Mouse (Mus musculus): ENCODE measurements around the gene Prss41. TPM values are rescaled to one million over a fixed set of nuclear protein-coding genes. Genes with fewer than 3 reads are reported as not detected.

Prss41 gene
- polyA plus RNA-seq, 1 experiment = 0.05 TPM

- Histone ChIP-seq H3K79me2 (ENCODE audit: control insufficient read depth, insufficient read depth) (peaks cover 28% of the 10 kb centered on the region), H3K27me3 (ENCODE audit: control insufficient read depth, insufficient read depth, insufficient read length) (no peaks in the 10 kb centered on the region), H3ac (ENCODE audit: control insufficient read depth, insufficient read length) (peak within 1 kb of the TSS; percentile 72), H3K4me3 (peak within 1 kb of the TSS; percentile 77), H3K36me3 (ENCODE audit: control insufficient read depth, insufficient read depth) (peaks cover 23% of the 10 kb centered on the region), H3K4me2 (ENCODE audit: low read depth) (peak within 1 kb of the TSS; percentile 87)
- TF ChIP-seq CEBPB (IDR thresholded peaks at IDR 0.05; ENCODE audit: insufficient read depth, poor library complexity, severe bottlenecking) = no peak
- no peak for TF ChIP-seq REST (IDR thresholded peaks at IDR 0.05; ENCODE audit: insufficient read depth, insufficient read length)
- TF ChIP-seq MYOD1 (IDR thresholded peaks at IDR 0.05; ENCODE audit: control insufficient read depth in 1 of 3, insufficient read length in 2 of 3, low read depth in 2 of 3) = no peak
- TF ChIP-seq SRF (IDR thresholded peaks at IDR 0.05; ENCODE audit: control insufficient read depth, insufficient read length, low read depth) = no peak
- TF ChIP-seq MAX (IDR thresholded peaks at IDR 0.05; ENCODE audit: low read depth) = no peak
- TF ChIP-seq TCF12 (IDR thresholded peaks at IDR 0.05; ENCODE audit: insufficient read depth, poor library complexity, severe bottlenecking) = no peak
- peak; percentile 51 for TF ChIP-seq POLR2A (IDR thresholded peaks at IDR 0.05; ENCODE audit: insufficient read length, low read depth)
- TF ChIP-seq POLR2AphosphoS2 (IDR thresholded peaks at IDR 0.05; ENCODE audit: insufficient read length, low read depth) = no peak
- TF ChIP-seq TCF3 (IDR thresholded peaks at IDR 0.05; ENCODE audit: insufficient read length, low read depth) = no peak
These were observed 14.8 kb downstream of the Prss41 start, which contains the start of gene Elob for GRCm38 (mm10) chr17:23829064-23829619. Gene Elob, minus strand, starts transcription at chr17:23829136.

DNA sequence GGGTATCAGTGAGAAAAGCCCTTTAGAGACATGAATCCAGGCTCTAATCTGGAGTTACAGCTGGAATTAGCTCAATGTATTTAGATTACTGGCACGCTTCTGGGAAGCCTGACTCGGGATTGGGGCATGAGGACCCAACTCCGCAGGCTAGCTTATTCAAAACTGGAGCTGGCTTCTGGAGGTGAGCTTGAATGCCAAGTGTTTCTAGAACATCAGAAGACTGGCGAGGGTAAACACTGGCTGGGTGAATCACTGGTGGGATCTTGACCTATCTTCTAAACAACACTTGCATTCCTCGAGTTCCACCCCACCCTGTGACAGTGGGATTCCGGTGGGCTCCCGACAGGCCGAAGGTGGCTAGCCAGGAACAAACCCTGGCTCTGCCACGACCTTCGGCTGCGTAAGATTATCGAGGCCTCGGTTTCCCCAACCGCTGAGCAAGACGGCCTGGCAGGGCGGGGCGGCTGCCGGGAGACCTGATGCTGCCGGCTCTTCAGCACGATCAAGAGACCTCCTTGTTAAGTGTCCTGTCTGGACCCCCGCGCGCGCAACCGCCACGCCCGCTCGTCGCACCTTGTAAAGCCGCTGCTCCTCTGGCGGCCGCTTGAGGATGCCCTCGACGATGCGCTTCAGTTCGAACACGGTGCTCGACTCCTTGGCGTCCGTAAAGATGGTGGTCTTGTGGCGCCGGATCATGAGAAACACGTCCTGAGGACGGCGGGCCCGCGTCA is 15.5 kb downstream of the Prss41 start:
- no peak for TF ChIP-seq TCF12 (IDR thresholded peaks at IDR 0.05; ENCODE audit: insufficient read depth, poor library complexity, severe bottlenecking)
- peak; percentile 68 for TF ChIP-seq POLR2AphosphoS2 (IDR thresholded peaks at IDR 0.05; ENCODE audit: insufficient read length, low read depth)
- peak; percentile 5 for TF ChIP-seq POLR2A (IDR thresholded peaks at IDR 0.05; ENCODE audit: insufficient read length, low read depth)
- no peak for TF ChIP-seq E2F4 (IDR thresholded peaks at IDR 0.05; ENCODE audit: insufficient read depth)
- TF ChIP-seq REST (IDR thresholded peaks at IDR 0.05; ENCODE audit: insufficient read depth, insufficient read length) = no peak
- peak overlapping the region; percentile 77 for H3K4me3 ChIP-seq
- H3K79me2 ChIP-seq (ENCODE audit: control insufficient read depth, insufficient read depth) = peaks cover 28% of the 10 kb centered on the region
- H3K36me3 ChIP-seq (ENCODE audit: control insufficient read depth, insufficient read depth) = peaks cover 30% of the 10 kb centered on the region
- peak overlapping the region; percentile 87 for H3K4me2 ChIP-seq (ENCODE audit: low read depth)
- peak overlapping the region; percentile 72 for H3ac ChIP-seq (ENCODE audit: control insufficient read depth, insufficient read length)
- no peaks in the 10 kb centered on the region for H3K27me3 ChIP-seq (ENCODE audit: control insufficient read depth, insufficient read depth, insufficient read length)

- no peaks in the 10 kb centered on the region for H3K27me3 ChIP-seq (ENCODE audit: control insufficient read depth, insufficient read depth, insufficient read length)
These were observed 18.4 kb downstream of the Prss41 start for GRCm38 (mm10) chr17:23825591-23825990.

DNA sequence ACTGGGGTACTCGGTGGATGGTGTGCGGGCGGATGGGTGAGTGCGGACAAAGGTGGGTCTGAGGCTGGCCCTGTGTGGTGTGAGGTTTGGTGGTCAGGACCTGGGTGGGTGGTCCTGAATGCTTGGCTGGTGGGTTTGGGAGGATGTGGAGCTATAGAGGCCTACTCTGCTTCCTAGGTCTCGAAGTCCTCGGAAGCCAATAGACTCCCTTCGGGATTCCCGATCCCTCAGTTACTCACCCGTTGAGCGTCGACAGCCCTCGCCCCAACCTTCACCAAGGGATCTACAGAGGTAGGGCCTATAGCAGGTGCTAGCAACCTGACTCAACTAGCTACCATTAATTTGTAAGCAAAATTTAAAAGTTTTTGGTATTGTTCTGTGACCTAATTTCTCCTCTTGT is 20.4 kb downstream of the Prss41 start:
- H3K79me2 ChIP-seq (ENCODE audit: control insufficient read depth, insufficient read depth) = peaks cover 38% of the 10 kb centered on the region
- H3K4me3 ChIP-seq = no peak overlapping the region
- TF ChIP-seq CEBPB (IDR thresholded peaks at IDR 0.05; ENCODE audit: insufficient read depth, poor library complexity, severe bottlenecking) (no peak), POLR2AphosphoS2 (IDR thresholded peaks at IDR 0.05; ENCODE audit: insufficient read length, low read depth) (peak; percentile 89)

More at GRCm38 (mm10) chr17:23825591-23825990, 18.4 kb downstream of the Prss41 start:
- Histone ChIP-seq H3K4me3 (no peak overlapping the region), H3K79me2 (ENCODE audit: control insufficient read depth, insufficient read depth) (peaks cover 33% of the 10 kb centered on the region), H3ac (ENCODE audit: control insufficient read depth, insufficient read length) (no peak overlapping the region), H3K36me3 (ENCODE audit: control insufficient read depth, insufficient read depth) (peaks cover 48% of the 10 kb centered on the region), H3K4me2 (ENCODE audit: low read depth) (no peak overlapping the region)
- TF ChIP-seq POLR2AphosphoS2 (IDR thresholded peaks at IDR 0.05; ENCODE audit: insufficient read length, low read depth) (peak; percentile 19), MAX (IDR thresholded peaks at IDR 0.05; ENCODE audit: low read depth) (no peak)

DNA sequence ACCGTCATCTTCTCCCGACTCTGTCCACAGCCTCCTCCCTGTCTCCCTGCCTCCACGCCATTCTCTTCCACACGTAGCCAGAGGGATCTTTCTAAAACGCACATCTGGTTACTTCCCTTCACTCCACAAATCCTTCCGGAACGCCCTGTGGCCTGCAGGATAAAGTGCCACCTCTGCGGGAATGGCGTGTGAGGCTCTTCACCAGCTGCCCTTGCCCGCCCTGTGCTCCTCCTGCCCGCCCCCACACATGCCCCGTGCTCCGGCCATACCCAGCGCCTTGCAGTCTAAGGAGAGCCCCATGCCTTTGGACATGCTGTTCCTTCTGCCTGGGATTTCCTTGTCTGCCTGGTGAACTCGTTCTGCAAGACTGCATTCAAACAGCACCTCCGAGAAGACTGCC is 21.0 kb downstream of the Prss41 start:
- peak in 1 of 3 experiments; percentile 36 for TF ChIP-seq MYOD1 (IDR thresholded peaks at IDR 0.05; ENCODE audit: control insufficient read depth in 1 of 3, insufficient read length in 2 of 3, low read depth in 2 of 3)
- no peak for TF ChIP-seq E2F4 (IDR thresholded peaks at IDR 0.05; ENCODE audit: insufficient read depth)
- TF ChIP-seq TCF3 (IDR thresholded peaks at IDR 0.05; ENCODE audit: insufficient read length, low read depth) = no peak
- TF ChIP-seq POLR2A (IDR thresholded peaks at IDR 0.05; ENCODE audit: insufficient read length, low read depth) = peak; percentile 21
- peak; percentile 60 for TF ChIP-seq POLR2AphosphoS2 (IDR thresholded peaks at IDR 0.05; ENCODE audit: insufficient read length, low read depth)
- no peak for TF ChIP-seq MAX (IDR thresholded peaks at IDR 0.05; ENCODE audit: low read depth)
- H3ac ChIP-seq (ENCODE audit: control insufficient read depth, insufficient read length) = no peak overlapping the region

More for the DNA sequence above, 20.4 kb downstream of the Prss41 start:
- no peak overlapping the region for H3K4me2 ChIP-seq (ENCODE audit: low read depth)
- H3ac ChIP-seq (ENCODE audit: control insufficient read depth, insufficient read length) = no peak overlapping the region
- no peaks in the 10 kb centered on the region for H3K27me3 ChIP-seq (ENCODE audit: control insufficient read depth, insufficient read depth, insufficient read length)
- peaks cover 63% of the 10 kb centered on the region for H3K36me3 ChIP-seq (ENCODE audit: control insufficient read depth, insufficient read depth)

GRCm38 (mm10) chr17:23822094-23822493 is 21.9 kb downstream of the Prss41 start:
- TF ChIP-seq CEBPB (IDR thresholded peaks at IDR 0.05; ENCODE audit: insufficient read depth, poor library complexity, severe bottlenecking) = no peak
- no peak for TF ChIP-seq MAX (IDR thresholded peaks at IDR 0.05; ENCODE audit: low read depth)
- H3K27me3 ChIP-seq (ENCODE audit: control insufficient read depth, insufficient read depth, insufficient read length) = no peaks in the 10 kb centered on the region
- peaks cover 78% of the 10 kb centered on the region for H3K36me3 ChIP-seq (ENCODE audit: control insufficient read depth, insufficient read depth)
- no peak overlapping the region for H3K4me2 ChIP-seq (ENCODE audit: low read depth)
- H3K4me3 ChIP-seq = no peak overlapping the region
- no peak overlapping the region for H3ac ChIP-seq (ENCODE audit: control insufficient read depth, insufficient read length)
- peaks cover 38% of the 10 kb centered on the region for H3K79me2 ChIP-seq (ENCODE audit: control insufficient read depth, insufficient read depth)

More for the DNA sequence above, 21.0 kb downstream of the Prss41 start:
- Histone ChIP-seq H3K79me2 (ENCODE audit: control insufficient read depth, insufficient read depth) (peaks cover 38% of the 10 kb centered on the region), H3K4me2 (ENCODE audit: low read depth) (no peak overlapping the region), H3K36me3 (ENCODE audit: control insufficient read depth, insufficient read depth) (peaks cover 69% of the 10 kb centered on the region), H3K27me3 (ENCODE audit: control insufficient read depth, insufficient read depth, insufficient read length) (no peaks in the 10 kb centered on the region), H3K4me3 (no peak overlapping the region)

Measured in myocyte (in vitro differentiated cells).